Mouse (Mus musculus): ENCODE data around the gene Efcab6.
A peak's percentile ranks its signal among the peaks of the same experiment; 100 is the strongest.

Efcab6 gene

DNA sequence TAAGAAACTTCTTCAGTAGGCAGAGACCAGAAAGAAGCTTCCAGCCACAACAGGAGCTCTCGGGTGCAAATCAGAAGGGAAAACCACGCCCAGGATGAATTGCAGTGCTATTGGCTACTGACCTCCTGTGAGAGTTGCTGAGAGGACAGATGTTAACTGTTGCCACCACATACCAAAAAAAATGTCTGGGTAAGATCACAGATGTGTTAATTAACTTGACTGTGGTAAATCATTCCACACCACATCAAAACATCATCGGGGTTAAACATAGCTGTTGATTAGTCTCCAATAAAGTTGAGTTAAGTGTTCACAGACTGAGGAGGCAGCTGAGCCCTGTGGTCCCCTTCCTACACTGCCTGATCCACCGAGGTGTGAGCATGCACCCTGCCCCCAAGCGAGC lies 88.1 kb downstream of the Efcab6 start:
- DNase-seq (ENCODE audit: low read depth, low spot score), result no peak

DNA sequence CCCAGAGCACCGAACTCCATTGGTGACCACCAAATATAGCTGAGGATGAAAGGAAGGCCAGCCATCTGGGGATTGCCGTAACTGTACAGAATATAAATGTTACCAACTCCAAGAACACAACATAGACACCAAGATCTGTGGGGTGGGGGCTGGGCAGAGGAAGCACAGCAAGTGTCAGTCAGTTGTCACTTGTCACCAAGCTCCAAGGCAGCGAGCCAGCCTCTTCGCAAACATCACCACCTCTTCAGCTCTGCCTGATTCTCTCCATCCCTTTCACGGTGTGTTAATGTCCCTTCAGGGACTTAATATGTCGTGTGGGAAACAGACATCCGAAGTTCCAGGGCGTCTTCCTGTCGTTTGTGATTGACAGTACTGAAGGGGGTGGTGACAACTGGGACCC lies 93.0 kb downstream of the Efcab6 start:
- DNase-seq (ENCODE audit: low read depth, low spot score), result no peak

DNA sequence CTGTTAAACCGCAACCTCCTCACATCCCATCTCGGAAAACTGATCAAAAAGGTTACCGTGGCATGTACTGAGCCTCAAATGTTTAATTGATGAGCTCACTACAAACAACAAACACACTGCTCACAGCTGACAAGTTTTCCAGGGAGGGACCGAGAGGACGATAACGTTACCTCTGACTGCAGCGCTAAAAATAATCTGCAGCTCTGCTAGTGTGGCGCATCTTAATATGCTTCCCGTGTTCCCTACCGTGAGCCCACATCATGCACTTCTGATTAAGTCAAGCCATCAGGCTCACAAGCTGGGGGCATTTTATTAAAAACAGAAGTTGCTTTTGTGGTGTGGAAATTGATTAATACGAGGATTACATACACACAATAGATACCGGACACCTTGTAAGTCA lies 97.4 kb downstream of the Efcab6 start:
- DNase-seq (ENCODE audit: low read depth, low spot score), result no peak

DNA sequence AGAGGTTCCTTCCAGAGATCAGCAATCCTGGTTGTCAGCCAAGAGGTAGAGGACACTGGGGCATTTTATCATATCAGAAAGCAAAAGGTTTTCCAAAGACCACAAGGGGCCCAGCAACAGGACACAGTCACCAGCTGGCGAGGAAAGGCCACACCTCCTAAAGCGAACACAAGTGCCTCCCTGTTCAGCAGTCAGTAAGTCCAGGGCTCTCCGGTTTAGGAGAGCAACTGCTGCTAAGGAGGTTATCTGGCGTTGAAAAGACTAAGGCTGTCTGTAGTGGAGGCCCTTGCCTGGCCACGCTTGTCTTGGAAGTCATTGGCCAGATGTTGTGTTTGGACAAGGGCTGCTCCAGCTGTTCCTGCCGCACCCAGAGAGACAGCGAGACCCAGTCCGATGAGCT lies 100.1 kb downstream of the Efcab6 start:
- no peak for DNase-seq (ENCODE audit: low read depth, low spot score)

DNA sequence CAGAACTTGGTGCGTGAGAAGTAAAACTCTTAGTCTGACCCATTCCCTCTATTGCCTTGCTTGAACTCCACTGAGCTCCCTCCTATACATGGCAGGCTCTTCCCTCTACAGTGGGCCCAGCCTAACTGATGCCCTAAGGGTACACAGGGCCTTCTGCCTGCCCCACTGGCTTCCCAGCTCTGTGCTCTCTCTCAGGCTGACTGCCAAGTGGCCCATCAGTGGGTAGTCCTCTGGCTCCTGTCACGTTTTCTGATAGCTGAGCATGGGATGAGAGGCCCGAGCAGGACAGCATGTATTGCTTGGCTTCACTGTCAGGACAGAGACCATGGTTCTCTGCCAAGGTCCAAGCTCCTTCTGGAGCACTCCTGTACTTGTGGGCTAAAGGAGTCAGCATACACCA lies 106.8 kb downstream of the Efcab6 start:
- no peak for DNase-seq (ENCODE audit: low read depth, low spot score)

DNA sequence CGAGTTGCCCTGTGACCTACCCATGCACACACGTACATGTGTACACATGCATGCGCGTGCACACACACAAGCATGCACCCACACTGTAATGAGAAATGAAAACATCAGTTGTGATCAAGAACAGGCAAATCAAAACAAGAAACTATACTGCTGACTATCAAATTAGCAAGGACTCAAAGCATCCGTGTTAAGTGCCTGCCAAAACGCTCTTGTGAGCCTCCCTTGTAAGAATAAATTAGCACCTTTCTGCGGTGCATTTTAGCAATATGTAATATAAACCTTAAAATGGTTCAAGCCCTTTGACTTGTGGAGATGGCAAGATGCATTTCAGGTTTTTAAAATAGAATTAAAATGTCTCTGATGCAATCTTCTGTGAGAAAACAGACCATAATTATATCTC lies 108.2 kb downstream of the Efcab6 start:
- DNase-seq (ENCODE audit: low read depth, low spot score), result no peak

DNA sequence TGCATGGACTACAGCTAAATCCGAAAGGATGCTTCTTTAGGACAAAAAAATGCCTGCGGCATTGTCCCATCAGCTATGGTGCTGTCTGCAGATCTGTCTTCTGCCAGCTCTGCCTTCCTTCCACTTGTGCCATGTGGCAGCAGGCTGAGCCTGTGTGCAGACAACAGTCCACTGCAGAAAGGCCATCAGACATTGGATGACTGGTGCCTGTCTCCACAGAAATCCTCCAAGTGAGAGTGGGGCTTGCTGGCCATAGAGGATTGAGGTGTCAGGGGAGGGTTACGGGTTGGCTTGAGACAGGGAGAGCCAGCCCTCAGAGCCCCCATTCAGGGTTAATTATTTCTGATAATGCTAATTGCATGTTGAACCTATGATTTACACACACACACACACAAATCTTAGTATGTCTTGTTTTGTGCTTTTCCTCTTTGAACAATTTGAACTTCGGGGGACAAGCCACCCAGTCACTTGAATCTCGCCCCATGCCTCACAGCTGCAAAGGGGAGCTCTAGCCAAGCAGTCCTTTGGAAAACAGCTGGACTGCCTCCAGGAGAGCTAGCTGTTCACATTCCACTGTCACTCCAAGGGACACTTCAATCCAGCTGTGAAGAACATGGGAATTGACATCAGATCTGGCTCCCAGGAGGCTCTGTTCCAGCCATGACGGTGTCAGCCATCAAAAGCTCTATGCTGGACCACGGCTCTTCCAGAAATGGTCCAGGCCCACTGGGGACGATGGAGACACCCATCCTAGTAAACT lies 109.1 kb downstream of the Efcab6 start:
- no peak for DNase-seq (ENCODE audit: low read depth, low spot score)

DNA sequence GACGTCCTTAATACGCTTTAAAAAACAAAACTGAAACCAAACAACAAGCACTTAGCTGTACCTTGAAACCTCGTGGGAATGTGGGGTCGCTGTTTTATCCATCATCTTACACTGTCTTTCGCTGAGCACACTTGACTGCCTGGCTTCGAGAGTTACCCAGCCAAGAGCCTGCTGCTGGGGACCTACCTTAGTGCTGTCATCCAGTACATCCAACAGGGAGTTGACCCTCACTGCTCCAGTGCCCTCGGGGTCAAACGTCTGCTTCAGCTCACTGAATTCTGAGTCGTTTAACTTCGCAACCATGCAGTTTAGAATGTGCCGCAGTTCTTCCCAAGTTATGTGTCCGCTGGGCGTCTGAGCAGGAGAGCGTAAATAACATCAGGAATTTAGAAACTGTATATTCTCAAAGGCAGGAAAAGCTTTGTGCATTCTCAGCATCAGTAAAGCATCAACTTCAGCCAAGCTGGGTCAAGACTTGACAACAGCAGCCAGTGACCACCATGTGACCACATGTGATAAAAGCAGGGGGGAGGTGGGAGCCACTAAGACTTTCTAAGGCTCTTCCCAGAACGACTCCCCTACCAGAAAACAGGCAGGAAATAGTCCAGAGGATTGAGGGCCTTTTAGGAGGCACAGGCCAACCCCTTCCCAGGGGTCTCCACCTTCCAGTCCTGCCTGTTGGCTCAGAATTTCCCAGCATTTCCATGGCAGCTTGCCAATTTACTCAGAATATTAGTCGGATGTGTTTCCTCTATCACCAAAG lies 115.3 kb downstream of the Efcab6 start:
- no peak for DNase-seq (ENCODE audit: low read depth, low spot score)

DNA sequence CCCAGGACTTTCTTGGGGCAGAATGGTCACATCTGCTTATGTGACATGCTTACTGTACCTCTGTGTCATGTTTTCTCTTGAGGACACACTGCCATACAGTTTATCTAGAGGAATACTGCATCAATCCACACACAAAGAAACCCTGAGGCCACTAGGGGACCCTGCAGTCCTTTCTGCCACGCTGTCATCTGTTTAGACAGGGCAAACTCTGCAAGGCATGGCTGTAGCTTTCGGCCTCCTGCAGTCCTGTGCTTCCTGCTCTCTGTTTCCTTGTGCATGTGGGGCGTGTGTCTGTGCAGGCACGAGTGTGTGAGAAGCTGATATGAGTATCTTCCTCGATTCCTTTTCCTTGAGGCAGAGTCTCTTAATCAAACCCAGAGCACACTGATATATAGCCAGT lies 125.5 kb downstream of the Efcab6 start:
- DNase-seq (ENCODE audit: low read depth, low spot score), result no peak

DNA sequence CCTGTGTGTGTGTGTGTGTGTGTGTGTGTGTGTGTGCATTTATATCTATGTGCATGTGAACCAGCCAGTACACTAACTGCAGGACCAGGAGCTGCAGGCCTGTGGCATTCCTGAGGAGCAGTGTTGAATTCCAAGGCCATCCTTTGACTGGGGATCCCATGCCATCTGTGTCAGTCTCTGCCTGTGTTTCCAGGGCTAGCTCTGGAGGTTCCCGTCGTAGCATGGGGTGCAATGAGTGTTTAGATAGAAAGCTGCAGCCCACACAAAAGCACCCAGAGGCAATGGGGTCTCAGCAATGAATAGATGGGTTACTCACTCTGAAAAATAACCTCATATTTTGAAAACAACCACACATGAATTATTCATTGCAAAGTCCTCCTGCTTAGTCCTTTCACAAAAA lies 126.7 kb downstream of the Efcab6 start:
- DNase-seq (ENCODE audit: low read depth, low spot score), result no peak

DNA sequence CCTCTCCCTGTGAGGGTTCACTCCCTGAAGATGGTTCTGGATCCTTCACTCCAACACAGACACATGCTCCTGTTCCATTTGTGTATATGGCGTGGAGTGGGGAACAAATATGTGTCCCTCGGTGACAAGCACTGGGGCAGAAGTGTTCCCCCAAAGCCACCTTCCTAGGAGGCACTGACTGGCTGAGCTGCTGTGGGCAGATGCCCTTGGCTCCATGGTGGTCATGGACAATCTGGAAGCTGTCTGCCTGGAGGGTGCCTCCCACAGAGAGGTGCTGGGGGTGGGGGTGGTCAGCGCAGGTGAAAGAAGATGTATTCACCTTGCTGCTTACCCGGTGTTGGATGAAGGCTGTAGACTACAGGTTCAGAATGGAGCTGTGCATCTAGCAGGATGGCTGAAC lies 128.7 kb downstream of the Efcab6 start:
- DNase-seq (ENCODE audit: low read depth, low spot score), result no peak

DNA sequence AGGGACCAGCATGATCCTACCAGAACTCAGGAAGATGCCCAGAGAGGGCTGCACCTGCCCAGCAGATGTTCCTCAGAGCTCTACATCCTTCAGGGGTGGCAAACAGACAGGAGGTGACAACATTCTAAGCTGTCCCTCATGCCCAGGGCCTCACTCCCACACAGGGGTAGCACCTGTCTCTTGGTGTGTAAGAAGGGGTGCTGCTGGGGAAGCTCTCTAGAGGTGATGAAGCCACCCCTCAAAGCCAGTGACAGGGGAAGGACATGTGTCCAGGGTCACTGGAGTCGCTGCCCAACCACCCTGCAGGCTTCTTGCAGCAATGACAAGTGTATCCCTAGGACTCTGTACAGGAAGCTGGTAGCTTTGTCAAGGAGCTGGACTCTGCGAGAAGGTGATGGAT lies 130.4 kb downstream of the Efcab6 start:
- no peak for DNase-seq (ENCODE audit: low read depth, low spot score)

DNA sequence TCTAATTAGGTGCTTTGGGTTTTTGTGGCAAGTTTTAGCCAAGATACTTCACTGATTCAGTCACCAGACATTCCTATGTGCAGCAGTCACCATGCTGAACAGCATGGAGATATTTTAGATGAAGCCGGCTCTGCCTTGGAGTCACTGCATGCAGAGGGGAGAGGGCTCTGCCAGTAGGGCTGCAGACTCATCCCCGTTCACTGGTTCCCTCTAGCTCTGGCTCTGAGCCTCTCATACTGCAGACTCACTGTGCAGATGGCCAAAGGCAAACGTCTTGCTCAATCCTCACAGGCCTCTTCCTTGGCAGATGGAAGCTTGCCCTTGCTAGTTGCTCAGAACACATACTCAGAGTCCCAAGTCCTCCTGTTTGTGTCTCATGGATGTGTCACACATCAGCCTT lies 139.8 kb downstream of the Efcab6 start:
- no peak for DNase-seq (ENCODE audit: low read depth, low spot score)

DNA sequence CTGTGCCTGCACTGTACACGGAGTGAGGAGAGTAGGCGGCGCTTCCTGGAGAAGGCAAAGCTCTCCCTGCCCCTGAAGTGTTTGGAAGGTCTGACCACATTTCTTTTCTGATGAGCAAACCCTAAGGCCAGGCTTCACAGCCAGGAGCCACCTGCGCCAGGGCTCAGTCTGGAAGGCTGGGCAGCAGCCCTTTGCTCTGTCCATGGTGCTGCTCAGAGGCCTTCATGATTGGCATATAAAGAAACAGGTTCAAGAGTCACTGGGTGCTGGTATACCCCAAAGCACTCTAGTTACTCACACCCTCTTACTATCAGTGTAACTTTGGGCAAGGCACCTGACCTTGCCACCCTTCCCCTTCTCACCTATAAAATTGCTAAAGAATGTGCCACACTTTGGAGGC lies 140.5 kb downstream of the Efcab6 start:
- no peak for DNase-seq (ENCODE audit: low read depth, low spot score)

DNA sequence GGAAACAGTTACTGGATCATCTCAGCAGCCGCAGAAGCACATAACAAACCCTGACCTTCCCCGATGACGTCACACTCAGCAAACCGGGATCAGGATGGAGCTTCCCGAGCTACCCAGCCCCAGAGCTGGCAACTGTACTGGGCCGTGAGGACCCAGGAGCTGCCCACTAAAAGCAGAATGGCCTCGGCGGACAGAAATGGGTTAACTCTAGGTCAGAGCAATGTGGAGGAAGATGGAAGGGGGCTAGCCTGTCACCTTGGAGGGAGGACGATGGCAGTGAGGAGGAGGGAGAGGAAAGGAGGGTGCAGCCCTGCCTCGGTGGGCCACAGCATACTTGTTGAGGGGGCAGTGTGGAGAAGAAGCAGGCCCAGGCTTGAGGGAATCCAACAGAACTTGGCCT lies 149.8 kb downstream of the Efcab6 start:
- no peak for DNase-seq (ENCODE audit: low read depth, low spot score)

DNA sequence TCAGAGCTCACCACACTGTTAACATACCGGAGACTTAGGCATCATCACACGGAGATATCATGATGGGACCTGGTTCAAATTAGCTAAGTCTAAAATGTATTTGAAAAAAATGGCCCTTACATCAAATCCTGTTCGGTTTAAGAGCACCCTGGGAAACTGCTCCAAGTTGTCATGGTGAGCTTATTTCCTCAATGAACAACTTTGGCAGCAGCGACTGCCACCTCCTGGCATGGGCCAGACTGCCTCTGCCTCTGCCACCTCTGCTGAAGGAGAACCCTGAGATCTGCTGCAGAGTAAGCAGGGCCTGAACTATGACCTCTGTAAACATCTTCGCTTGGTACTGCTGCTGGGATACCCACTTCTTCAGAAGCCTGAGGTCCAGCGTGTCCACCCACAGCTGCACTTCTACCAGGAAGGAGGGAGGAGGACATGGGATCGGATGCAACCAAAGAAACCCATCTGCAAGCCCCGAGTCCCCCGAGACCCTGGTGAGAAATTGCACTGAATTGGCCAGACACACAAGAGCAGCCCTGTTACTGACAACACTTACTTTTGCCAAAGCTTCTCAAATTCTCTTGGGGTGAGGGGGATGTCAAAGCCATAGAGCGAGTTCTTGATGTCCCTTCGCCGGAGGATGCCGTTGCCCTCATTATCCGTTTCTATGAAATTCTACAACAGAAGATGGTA lies 152.0 kb downstream of the Efcab6 start:
- DNase-seq (ENCODE audit: low read depth, low spot score), result no peak

DNA sequence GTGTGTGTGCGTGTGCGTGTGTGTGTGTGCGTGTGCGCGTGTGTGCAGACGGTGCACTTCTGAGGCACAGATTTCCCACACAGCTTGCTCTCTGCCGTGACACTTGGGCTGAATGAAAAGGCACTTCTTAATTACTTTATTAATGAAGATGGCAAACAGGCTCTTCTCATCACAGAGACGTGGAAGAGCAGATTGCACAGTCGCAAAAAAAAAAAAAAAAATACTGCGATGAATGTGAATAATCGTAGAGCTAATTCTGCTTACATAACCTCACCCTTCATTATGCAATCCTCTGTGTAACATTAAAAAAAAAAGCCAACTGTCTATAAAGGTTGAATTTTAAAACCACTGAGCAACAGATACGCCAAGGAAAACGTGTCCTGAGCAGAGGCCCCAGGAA lies 158.7 kb downstream of the Efcab6 start:
- no peak for DNase-seq (ENCODE audit: low read depth, low spot score)

DNA sequence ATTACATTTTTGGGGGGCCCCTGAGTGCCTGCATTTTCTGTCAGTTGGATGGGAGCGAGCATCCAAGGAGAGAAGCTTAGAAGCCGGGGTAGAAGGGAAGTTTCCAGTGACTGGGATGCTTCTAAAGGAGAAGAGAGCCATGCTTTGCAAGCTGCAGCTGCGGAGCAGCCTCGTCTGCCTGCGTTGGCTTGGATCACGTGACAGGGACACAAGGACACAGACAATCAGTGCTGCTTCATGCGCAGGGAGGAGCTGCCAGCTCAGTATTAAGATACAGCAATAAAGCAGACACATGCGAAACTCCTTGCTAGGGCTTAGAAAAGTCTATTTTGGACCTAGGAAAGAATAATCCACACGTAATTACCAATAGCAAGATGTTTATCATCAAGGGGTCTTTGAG lies 167.9 kb downstream of the Efcab6 start:
- DNase-seq (ENCODE audit: low read depth, low spot score), result peak; percentile 5

DNA sequence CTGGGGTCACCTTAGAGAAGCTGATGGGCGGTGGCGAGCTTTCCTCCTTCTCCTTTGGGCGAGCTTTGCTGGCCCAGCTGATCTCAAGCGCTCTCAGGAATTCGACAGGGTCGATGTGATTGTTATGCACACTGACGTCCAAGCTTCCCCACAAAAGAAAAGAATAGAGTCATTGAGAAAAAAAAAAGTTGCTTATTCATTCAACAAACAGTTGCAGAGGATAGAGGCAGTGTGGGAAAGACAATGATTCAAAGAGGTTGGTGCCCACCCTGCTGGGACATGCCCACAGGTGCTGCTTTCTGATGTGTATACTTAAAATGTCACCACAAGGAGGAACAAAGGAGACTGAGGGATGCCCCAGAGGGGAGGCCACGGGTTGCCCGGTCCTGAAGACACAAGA lies 169.2 kb downstream of the Efcab6 start:
- DNase-seq (ENCODE audit: low read depth, low spot score), result no peak

DNA sequence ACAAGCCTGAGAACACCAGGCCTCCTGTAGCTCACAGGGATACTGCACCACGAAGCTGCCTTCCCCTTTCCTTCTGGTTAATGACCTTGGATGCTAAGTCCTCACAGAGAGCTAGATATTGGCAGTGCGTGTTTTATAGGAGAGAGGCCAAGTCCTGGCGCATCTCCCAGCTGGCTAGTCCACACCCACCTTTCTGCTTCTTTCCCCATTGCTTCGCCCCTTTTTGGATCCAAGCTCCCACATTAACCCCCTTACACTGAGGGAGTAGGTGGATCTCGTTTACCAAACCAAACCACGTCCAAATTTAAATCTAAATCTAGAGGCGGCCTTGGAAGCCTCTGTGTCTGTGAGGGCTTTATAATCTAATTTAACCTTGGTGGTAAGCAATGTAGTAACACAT lies 170.9 kb downstream of the Efcab6 start:
- DNase-seq (ENCODE audit: low read depth, low spot score), result no peak

DNA sequence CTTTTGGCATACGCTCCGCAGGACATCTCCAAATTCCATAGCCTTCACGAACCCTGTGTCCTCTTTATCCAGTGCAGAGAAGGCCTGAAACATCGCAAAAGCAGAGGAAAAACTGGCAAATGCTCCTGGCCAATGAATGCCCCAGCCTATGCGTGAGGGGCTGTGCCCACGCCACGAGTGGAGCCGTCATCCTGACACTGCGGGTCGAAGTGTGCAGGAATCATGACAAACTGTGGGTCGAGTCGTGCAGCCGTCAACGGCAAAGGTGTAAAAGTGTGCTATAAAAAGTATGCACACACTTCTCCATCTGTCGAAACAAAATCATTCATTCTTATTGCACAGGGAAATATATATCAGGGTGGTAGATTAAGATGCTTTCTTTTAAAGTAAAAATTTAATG lies 172.3 kb downstream of the Efcab6 start:
- no peak for DNase-seq (ENCODE audit: low read depth, low spot score)

DNA sequence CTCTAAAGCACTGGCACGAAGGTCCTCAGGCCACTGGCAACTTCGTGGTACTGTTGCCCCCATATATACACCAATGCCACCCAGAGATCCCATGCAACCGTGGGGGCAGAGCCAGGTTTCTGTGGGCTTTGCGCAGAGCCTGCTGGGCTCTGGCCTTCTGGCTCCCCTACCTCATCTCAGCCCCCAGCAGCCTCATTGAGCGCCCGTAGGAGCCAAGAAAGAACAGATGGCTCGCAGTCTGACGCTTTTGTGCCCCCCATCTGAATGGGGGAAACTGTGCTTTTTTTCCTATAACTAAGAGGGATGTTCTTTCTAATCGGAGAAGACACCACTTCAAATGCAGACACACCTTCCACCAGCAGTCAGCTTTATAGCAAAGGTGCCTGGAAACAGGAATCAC lies 180.9 kb downstream of the Efcab6 start:
- no peak for DNase-seq (ENCODE audit: low read depth, low spot score)

DNA sequence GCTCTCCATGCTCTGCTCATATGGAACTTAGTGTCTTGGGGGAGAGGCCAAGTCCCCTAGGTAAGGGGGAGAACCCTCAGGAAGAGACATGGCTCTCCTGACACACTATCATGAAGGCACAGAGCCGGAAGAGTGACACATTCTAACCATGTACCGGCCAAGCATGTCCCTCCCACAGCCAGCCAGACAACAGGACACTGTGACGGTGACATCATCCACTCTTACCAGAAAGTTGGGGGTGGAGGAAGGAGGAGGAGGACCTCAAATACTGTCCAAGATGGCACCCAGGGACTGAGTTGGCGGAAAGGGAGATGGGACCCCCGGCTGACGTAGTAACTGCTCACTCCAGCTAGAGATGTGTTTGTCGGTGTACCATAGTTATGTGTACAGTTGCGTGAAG lies 181.4 kb downstream of the Efcab6 start:
- DNase-seq (ENCODE audit: low read depth, low spot score), result no peak
